Mouse (Mus musculus) small intestine, adult 2 months (tissue): ENCODE data around the gene Ccdc27.

ENCODE experiments used
- CTCF ChIP-seq: fragments of 200-500 bp; IDR thresholded peaks from 2 replicates; pipeline ENCODE4 v1.5.1; 2012; ENCODE audit warnings: low read depth, mild to moderate bottlenecking, control low read depth, inconsistent platforms, low read length, moderate library complexity, mixed read lengths; ENCODE audit not compliant: insufficient replicate concordance, insufficient read length; ENCODE audit errors: extremely low read depth
- POLR2A ChIP-seq: fragments of 200-500 bp; IDR thresholded peaks from 2 replicates; pipeline ENCODE4 v1.6.1; 2012; ENCODE audit warnings: low read depth, mild to moderate bottlenecking, control low read depth, inconsistent platforms, low read length, moderate library complexity

DNA sequence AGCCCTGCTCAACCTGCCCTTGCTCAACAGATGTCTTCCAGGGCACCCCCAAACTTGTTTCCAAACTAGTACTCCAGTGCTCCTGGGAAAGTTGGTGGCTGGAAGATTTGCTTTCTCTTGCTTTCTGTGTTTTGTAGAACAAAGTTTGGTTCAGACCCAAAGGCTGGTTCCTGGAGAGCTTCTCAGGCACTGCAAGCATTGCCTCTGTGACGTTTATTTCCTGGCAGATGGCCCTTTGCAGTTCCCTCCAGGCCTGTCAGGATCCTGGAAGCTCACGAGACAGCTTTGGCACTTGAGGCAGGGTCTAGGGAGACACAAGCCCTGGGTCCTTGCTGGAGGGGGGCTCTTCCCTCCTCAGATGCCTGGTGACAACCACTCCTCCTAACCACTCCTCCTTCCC is 14.2 kb upstream of the Ccdc27 start:
- TF ChIP-seq CTCF = no peak
- TF ChIP-seq POLR2A = no peak
